Mouse (Mus musculus) layer of hippocampus, adult 8-10 months (tissue): ENCODE measurements around the gene Platr17. TPM values are rescaled to one million over a fixed set of nuclear protein-coding genes. Genes with fewer than 3 reads are reported as not detected.
A peak's percentile ranks its signal among the peaks of the same experiment; 100 is the strongest.
"Not testable (repeated sequence)": the region's sequence is repeated elsewhere in the genome, so short reads cannot be mapped to it uniquely, and the experiment has no call there.

Experiments
- DNase-seq, 2 experiments: peaks; one replicate each; pipeline ENCODE4 v3.0.0; 2022; ENCODE audit warnings: low spot score in 2 of 2
- total RNA-seq, 4 experiments: library from RNA; stranded (reverse); gene quantifications; 2 replicates each; pipeline ENCODE4 v1.2.4; 2022

Platr17 gene
- total RNA-seq, 4 experiments from 2014 or later: 1.4 to 1.8 TPM; not detected in 2

DNA sequence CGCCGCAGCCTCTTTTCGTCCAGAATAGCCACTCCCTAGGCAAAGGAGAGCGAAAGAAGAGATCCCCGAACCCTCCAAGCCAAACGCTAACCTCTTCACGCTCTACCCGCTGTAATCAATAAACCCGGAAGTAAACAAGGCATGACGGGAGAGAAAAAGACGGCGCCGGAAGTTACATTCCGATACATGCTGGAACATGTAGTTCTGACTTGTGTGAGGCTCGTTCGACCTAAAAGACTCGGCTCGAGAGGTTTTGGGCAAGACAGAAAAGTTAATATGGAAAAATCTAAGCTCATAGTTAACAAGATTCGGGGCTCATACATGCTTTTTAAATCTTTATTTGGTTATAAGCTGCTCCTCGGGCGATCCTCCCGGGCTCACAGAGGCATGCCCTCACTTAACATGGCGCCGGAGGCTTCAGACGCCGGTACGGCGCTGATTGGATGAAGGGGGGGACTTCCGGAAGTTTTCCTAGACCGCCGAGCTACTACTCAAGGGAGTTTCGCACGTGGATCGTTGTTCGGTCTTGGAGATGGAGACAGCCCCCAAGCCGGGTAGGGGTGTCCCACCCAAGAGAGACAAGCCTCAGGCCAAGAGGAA is 35.4 kb downstream of the Platr17 start, which contains the start of the genes Pfdn6 and Wdr46:
Gene Pfdn6 (minus strand): TSS at position 138 of the 600 bp plus-strand sequence.
Gene Wdr46 (plus strand): TSS at position 455 of the 600 bp plus-strand sequence.
- peak; percentile 84 to 86 for DNase-seq

DNA sequence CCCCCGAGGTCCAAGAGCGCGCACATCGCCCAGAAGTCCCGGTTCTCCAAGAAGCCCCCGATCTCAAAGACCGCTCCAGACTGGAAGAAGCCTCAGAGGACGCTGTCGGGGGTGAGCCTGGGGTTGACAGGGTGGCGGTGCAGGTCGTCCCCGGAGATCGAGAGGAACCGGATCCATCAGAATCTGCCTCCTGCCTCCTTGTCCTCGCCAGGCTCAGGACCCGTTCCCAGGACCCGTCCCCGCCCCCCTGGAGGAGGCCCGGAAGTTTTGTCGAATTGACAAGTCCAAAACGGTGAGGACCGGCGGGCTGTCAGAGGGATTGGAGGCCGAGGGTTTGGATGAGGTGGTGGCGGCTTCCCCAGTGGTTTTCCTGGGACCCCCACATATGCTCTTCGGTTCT is 36.0 kb downstream of the Platr17 start:
- DNase-seq: no peak

DNA sequence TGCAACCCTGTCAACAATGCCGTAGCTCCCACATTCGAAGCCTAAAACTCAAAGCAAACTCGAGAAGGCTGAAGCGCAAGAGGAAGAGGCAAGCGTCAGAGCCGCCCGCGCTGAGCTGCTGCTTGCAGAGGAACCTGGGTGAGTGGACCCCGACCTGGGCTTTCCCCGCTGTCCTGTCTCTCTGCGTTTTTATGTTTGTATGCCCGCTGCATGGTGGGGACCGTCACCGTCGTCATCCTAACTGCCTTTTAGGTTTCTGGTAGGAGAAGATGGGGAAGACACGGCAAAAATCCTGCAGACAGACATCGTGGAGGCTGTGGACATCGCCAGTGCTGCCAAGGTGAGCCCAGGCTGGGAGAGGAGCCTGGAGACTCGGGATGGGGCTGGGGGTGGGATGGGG is 36.4 kb downstream of the Platr17 start:
- DNase-seq: no peak

DNA sequence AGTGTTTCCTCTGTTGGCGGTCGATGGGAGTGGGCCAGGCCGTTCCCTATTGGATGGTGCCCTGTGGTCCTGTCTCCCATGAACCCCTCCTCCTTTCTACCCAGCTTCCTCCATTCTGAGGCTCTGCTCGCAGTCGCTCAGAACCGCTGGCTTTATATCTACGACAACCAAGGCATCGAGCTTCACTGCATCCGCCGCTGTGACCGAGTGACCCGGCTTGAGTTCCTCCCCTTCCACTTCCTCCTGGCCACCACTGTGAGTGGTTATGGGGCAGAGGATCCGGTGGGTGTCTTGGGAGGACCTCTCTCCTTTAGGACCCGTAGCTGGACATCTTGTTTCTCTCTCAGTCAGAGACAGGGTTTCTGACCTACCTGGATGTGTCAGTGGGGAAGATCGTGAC is 38.5 kb downstream of the Platr17 start:
- DNase-seq: no peak

DNA sequence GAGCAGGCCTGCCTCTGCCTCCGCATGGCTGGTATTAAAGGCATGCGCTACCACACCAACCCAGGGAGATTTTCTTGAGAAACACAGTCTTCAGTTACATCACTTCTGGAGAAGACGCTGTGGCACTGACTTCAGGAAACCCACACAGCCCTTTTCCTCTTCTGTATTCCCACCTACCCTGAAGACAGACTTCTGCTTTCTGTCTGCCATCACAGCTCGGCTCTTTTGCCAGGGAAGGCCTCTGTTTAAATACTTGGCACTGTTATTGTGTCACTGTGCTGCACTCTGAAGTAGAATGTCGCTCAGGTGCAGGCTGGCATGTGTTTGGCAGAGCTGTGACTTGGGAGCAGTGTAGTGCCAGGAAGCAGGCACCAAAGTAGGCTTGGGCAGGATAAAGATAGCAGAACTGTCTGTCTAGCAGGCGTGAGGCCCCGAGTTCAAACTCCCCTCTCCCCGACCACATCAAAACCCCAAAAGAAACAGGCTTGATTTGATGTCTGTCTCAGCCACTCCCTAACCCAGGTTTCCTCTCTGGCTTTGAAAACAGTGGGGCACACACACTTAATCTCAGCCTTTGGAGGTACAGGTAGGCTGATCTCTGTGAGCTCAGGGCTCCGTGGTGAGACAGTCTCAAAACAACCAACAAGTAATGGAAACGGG is 42.6 kb downstream of the Platr17 start:
- no peak for DNase-seq

DNA sequence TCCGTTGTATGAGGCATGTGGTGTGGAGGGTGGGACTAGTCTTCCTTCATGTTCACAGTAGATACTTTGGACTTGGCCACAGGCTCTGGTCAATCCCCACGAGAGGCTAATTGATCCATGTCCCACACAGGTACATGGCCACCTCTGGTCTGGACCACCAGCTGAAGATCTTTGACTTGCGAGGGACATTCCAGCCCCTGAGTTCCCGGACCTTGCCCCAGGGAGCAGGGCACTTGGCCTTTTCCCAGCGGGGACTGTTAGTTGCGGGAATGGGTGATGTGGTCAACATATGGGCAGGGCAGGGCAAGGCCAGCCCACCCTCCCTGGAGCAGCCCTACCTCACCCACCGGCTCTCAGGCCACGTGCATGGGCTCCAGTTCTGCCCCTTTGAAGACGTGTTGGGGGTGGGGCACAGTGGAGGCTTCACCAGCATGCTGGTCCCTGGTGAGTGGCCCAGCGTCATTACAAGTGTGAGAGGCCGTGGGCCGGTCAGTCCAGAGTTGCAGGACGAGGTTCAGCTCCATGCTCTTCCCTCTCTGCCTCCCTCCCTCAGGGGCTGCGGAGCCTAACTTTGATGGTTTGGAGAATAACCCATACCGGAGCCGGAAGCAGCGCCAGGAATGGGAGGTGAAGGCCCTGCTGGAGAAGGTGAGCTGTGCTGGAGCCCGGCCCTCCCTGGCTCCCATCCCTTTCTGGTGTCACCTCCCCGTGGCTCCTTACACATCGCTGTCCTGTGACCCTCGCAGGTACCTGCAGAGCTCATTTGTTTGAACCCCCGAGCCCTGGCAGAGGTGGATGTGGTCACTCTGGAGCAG is 43.4 kb downstream of the Platr17 start:
- DNase-seq: no peak

DNA sequence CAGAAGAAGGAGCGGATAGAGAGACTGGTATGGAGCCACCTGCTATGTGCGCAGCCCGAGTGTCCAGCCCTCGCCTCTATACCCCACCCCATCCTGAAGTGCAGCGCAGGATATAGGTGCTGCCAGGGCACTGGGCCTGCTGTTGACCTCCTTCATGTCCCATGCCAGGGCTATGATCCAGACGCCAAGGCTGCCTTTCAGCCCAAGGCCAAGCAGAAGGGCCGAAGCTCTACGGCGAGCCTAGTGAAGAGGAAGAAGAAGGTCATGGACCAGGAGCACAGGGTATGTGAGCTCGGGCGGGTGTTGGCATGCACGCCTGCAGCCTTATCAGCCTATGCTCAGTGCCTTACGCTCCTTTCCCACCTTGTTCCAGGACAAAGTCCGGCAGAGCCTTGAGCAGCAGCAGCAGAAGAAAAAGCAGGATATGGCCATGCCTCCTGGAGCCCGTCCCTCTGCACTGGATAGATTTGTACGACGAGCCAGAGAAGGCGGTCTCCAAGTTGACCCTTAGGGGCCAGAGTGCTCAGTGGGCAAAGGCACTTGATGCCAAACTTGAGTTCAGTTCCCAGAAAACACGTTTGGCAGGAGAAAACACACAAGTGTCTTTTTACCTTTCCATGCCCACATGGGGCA is 44.1 kb downstream of the Platr17 start:
- peak in 1 of 2 experiments; percentile 3 for DNase-seq

DNA sequence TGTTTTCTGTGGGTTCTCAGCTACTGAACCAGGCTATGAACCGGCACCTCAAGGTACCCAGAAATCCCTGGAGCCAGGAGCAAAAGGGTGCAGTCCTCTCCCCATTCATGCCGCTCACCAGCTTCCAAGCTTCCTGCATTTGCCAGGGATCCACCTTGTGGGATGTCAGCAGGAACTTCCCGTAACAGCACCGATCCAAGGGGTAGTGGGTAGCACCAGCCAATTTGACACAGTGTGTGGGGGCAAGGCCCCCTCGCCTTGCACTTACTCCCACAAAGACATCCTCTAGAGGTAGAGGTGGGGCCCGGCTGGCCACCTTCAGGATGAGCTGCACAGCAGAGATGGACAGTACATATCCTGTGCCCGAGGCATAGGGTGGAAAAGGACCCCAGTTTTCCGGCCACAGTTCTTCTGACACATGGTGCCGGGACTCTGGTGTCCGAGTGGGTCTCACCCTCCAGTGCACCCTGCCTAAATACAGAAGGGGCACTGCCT is 45.2 kb downstream of the Platr17 start:
- peak in 1 of 2 experiments; percentile 15 for DNase-seq

DNA sequence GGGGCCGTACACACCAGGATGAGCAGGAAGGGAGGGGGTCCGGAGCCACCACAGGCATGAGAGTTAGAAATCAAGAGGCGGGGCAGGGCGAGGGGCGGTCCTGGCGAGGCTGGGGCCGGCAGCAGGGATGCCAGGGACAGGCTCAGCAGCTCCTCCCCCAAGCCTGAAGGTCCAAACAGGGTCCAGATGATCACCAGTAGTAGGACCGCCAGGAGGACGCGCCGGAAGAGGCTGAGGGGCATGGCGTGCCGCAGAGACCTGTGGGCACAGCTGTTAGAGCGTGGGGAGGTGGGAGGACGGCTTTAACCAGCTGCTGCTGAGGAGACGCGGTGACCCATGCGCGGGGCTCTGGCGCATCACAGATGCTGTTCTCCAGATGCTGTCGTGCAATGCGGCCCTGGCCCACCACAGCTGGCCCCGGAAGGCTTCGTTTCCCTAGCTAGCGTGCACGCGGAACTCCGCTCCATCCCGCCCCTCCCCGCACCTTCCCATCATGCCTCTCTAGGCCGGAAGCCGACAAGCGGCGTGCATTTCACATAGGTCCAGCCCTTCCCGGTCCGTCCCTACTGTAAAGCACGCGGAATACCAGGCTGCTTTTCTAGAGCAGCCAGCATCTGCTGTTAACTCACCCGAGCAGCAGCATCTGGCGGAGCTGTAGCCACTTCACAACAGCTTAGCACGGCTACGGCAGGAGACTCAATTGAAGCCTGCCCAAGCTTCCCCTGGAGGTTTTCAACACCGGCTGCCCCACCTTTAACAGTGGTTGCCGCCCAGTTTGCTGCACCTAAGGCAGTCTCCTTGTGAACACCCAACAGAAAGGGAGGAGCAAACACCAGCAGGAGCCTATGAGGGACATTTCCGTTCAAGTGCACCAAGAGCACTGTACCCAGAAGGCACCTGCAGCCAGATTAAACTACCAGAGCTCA is 46.3 kb downstream of the Platr17 start, which contains the start of gene B3galt4:
Gene B3galt4 (minus strand): TSS at position 468 of the 926 bp plus-strand sequence.
- DNase-seq: peak in 1 of 2 experiments; percentile 64

DNA sequence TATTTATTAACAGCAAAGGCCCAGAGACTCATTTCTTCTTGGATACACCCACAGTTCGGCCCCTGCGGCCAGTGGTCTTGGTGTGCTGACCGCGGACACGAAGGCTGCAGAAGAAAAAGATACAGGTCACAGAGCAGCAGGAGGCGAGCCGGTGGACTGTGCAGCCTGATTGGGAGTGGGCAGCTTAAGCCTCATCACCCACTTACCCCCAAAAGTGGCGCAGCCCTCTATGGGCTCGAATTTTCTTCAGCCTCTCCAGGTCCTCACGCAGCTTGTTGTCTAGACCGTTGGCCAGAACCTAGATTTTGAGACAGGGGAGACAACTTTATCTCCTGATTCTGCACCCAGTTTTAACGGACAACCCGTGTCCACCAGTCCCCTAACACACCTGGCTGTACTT is 47.1 kb downstream of the Platr17 start:
- DNase-seq: not testable (repeated sequence)

DNA sequence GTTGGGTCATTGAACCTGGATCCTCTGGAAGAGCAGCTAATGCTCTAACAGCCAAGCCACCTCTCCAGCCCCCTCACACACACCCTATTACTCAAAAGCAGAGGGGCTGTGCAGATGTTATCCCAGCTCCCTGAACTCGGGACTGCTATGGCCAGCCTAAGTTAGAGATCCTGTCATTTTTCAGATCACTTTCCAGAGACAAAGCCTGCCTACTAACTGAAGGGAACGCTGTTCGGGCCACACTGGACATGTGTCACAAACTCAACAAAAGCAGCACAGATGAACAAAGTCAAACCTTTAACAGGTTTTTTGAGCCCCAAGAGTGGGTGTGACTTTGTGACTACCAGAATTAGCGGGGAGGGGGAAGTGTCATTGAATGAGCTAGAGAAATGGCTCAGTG is 47.9 kb downstream of the Platr17 start:
- no peak for DNase-seq

DNA sequence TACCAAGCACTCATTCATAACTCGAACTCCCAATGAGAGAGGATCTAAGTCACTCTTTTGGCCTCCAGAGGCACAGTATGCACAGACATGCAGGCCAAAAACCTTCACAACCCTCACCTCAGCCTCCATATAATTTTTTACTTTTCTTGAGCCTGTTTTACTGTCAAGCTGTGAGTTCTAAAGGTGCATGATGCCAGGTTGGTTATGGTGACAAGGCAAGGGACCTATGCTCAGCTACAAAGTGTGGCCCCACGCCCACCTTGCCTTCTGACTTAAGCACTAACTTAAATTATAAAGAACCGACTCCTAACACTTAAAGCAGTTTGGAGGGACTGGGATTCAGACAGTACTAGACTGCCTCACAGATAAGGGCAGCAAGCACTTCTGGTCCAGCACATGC is 48.4 kb downstream of the Platr17 start:
- no peak for DNase-seq

DNA sequence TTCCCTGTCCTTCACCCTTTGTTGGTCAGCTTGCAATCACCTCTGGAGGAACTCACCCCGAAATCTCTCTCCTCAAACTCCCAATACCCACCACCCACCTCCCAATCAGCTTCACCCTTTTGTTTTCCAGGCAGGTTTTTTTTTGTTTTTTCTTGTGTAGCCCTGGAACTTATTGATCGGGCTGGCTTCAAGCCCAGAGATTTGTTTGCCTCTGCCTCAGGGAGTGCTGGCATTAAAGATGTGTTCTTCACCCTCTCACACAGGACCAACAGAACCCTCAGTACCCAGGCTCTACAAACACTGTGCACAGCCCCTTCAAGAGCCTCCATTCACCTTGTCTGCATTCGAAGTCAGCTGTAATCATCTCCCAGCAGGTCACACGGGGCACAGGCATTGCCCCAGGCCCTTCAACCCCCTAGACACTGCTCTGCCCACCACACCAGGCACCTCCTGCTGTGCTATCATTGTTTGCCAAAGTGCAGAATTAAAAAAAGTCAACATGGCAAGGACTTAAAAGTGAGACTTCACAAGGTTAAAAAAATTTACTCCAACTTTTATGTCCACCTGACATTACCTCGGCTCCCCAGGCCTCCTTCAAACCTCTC is 49.1 kb downstream of the Platr17 start:
- no peak for DNase-seq

DNA sequence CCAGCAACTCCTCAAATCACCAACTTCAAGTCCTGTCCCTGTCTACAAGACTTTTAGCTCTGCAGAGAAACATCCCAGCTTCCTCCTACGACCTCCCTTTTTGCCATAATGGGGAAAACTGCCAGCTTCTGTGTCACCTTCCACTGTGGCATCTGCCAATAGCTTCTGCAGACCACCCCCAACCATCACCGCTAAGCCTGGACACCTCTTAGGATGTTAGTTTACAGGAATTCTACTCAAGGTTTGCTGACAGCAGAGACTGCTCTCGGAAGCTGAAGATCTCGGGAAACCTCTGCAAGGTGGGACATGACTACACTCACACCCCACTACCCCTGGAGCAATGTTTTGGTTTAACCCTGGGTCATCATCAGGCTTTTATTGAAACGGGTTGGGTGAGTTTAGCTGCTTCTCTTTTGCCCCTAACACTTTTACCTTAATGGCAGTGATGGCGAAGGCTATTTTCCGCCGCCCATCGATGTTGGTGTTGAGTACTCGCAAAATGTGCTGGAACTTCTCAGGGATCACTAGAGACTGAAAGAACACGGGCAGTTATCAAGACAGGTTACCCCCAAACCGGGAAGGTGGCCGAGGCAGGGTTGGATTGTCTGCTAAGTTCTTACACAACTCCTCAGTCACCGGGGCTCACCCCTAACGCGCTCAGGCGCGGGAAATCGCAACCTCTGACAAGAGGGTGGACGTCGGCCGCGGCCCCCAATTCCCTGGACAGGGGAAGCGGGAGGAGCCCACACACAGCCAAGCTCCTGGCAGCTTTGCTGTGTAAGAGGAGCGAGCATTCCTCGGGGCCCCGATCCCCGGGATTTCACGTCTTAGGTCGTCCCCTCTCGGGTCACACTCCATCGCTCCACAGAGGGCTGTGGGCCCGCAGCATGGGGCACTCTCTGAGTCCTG is 50.0 kb downstream of the Platr17 start:
- peak in 1 of 2 experiments; percentile 8 for DNase-seq

DNA sequence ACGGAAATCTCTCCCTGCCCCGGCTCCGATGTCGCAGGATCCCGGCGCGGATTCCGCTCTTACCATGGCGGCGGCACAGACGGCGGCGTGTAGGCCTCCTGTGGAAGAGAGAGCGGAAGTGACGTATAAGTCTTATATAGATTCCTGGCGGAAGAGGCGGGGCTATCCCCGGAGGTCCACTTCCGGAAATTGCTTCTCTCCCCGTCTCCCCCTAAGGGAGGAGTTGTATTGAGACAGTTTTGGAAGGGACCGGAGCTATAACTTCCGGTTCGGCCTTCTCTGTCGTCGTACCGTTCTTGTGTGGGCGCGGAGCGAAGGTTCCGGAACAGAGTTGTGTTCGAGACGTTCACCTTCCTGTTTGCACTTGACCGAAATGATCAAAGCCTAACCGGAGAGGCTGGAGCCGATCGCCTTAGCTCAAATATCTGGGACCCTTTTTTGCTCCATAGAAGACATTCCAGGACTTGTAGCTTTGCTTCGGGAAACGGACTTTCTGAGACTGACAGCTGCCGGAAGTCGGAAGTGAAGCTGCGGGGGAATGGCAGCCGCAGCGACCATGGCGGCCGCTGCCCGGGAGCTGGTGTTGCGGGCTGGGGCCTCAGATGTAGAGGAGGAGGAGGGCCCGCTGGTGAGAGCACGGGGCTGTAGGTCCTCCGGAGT is 50.8 kb downstream of the Platr17 start, which contains the start of the genes Vps52 and Rps18:
Gene Vps52 (plus strand): TSS at position 258 of the 660 bp plus-strand sequence.
Gene Rps18 (minus strand): TSS at position 447 of the 660 bp plus-strand sequence.
- peak; percentile 97 to 98 for DNase-seq
